Mouse (Mus musculus) adrenal gland, postnatal 36 days (tissue): ENCODE data around the gene Lhb. TPM values are rescaled to one million over a fixed set of nuclear protein-coding genes. Genes with fewer than 3 reads are reported as not detected.

Source experiments
- microRNA-seq: library from miRNA; unstranded; fragments of <30 nt; microRNA quantifications from one replicate; pipeline ENCODE4 v1.2.0, GENCODE M21; 2021
- total RNA-seq, 2 experiments: library from RNA; stranded (reverse); gene quantifications; 2 replicates each; pipeline ENCODE4 v1.2.3; 2021

Lhb gene
- total RNA-seq, 2 experiments from 2014 or later, result not detected

Small RNAs within 50 kb of the gene (microRNA-seq; reads per million reads assigned to microRNA genes)
- gene Gm22133, result 0.75 reads per million

Other genes with a start within 250 kb of the Lhb start
- gene Gfy, start 241.3 kb upstream of the Lhb start, total RNA-seq, result not detected
- gene Pth2, start 239.8 kb upstream of the Lhb start, total RNA-seq, result not detected
- not detected for gene Ccdc155, start 215.9 kb upstream of the Lhb start, total RNA-seq
- not detected for gene Dkkl1, start 208.7 kb upstream of the Lhb start, total RNA-seq
- gene Tead2, start 205.1 kb upstream of the Lhb start, total RNA-seq, result 10 to 100 TPM; 10.6 to 15.3 TPM
- 1 to 10 TPM; 2.2 to 4.1 TPM for gene Cd37, start 181.7 kb upstream of the Lhb start, total RNA-seq
- not detected for gene Slc6a16, start 179.7 kb upstream of the Lhb start, total RNA-seq
- gene Slc6a21, start 143.3 kb upstream of the Lhb start, total RNA-seq, result under 1 TPM in 1 of 2 experiments, not detected in 1; 0.13 TPM
- 1 to 10 TPM; 5.7 to 8.5 TPM for gene Trpm4, start 87.0 kb upstream of the Lhb start, total RNA-seq
- under 1 TPM in 1 of 2 experiments, not detected in 1; 0.13 TPM for gene Hrc, start 85.5 kb upstream of the Lhb start, total RNA-seq
- 1 to 10 TPM; 1.5 to 1.7 TPM for gene Ppfia3, start 53.8 kb upstream of the Lhb start, total RNA-seq
- 1 to 10 TPM in 1 of 2 experiments, under 1 TPM in 1; 0.70 to 2.8 TPM for gene Lin7b, start 50.2 kb upstream of the Lhb start, total RNA-seq
- gene Snrnp70, start 25.1 kb upstream of the Lhb start, total RNA-seq, result 100 to 1,000 TPM; 223 to 308 TPM
- gene Kcna7, start 15.2 kb upstream of the Lhb start, total RNA-seq, result not detected
- not detected for gene Ntf5, start 7.1 kb upstream of the Lhb start, total RNA-seq
- 10 to 100 TPM; 41.7 to 43.9 TPM for gene Gys1, start 14.0 kb downstream of the Lhb start, total RNA-seq
- 10 to 100 TPM; 50.3 to 56.3 TPM for gene Ruvbl2, start 17.3 kb downstream of the Lhb start, total RNA-seq
- gene Ftl1, start 39.1 kb downstream of the Lhb start, total RNA-seq, result 1,000 to 10,000 TPM in 1 of 2 experiments, 100 to 1,000 TPM in 1; 896 to 1,448 TPM
- 10 to 100 TPM; 60.1 to 64.5 TPM for gene Bax, start 46.1 kb downstream of the Lhb start, total RNA-seq
- 1 to 10 TPM in 1 of 2 experiments, under 1 TPM in 1; 0.86 to 2.1 TPM for gene Tulp2, start 61.1 kb downstream of the Lhb start, total RNA-seq
- 10 to 100 TPM; 39.2 to 52.3 TPM for gene Gm45808, start 66.0 kb downstream of the Lhb start, total RNA-seq
- gene Dhdh, start 68.0 kb downstream of the Lhb start, total RNA-seq, result 10 to 100 TPM; 57.8 to 75.6 TPM
- 100 to 1,000 TPM; 263 to 267 TPM for gene Nucb1, start 89.6 kb downstream of the Lhb start, total RNA-seq
- 10 to 100 TPM; 45.7 to 68.4 TPM for gene Ppp1r15a, start 105.4 kb downstream of the Lhb start, total RNA-seq
- gene Plekha4, start 105.5 kb downstream of the Lhb start, total RNA-seq, result 1 to 10 TPM; 3.5 to 4.2 TPM
- 1 to 10 TPM in 1 of 2 experiments, under 1 TPM in 1; 0.56 to 1.2 TPM for gene Hsd17b14, start 134.1 kb downstream of the Lhb start, total RNA-seq
- 100 to 1,000 TPM; 165 to 289 TPM for gene Bcat2, start 149.3 kb downstream of the Lhb start, total RNA-seq
- under 1 TPM in 1 of 2 experiments, not detected in 1; 0.33 TPM for gene Fgf21, start 194.7 kb downstream of the Lhb start, total RNA-seq
- not detected for gene Fut1, start 196.5 kb downstream of the Lhb start, total RNA-seq
- under 1 TPM; 0.16 to 0.20 TPM for gene Izumo1, start 201.0 kb downstream of the Lhb start, total RNA-seq
- gene Rasip1, start 206.7 kb downstream of the Lhb start, total RNA-seq, result 10 to 100 TPM; 18.7 to 26.0 TPM
- gene Mamstr, start 219.2 kb downstream of the Lhb start, total RNA-seq, result 10 to 100 TPM in 1 of 2 experiments, 1 to 10 TPM in 1; 3.0 to 11.0 TPM
- gene Fut2, start 245.6 kb downstream of the Lhb start, total RNA-seq, result under 1 TPM in 1 of 2 experiments, not detected in 1; 0.17 TPM